Mouse (Mus musculus) heart, adult 2 months (tissue): ENCODE measurements around the gene Gc. TPM values are rescaled to one million over a fixed set of nuclear protein-coding genes. Genes with fewer than 3 reads are reported as not detected.

Experiments used
- DNase-seq, 2 experiments: peaks; one replicate each; pipeline ENCODE4 v3.0.0; 2021
- H3K27ac ChIP-seq: fragments of 200-600 bp; 2 replicates; pipeline ENCODE4 v1.8.1; 2022
- H3K27me3 ChIP-seq: fragments of 200-500 bp; 2 replicates; pipeline ENCODE4 v1.6.1; 2012; ENCODE audit warnings: mild to moderate bottlenecking, low read length, inconsistent platforms, mixed read lengths; ENCODE audit not compliant: control insufficient read depth, insufficient read depth
- H3K36me3 ChIP-seq: fragments of 200-500 bp; 2 replicates; pipeline ENCODE4 v1.6.1; 2012; ENCODE audit warnings: low read length, inconsistent platforms; ENCODE audit not compliant: control insufficient read depth, insufficient read depth
- H3K4me1 ChIP-seq: fragments of 200-500 bp; 2 replicates; pipeline ENCODE4 v1.6.1; 2011; ENCODE audit warnings: low read length; ENCODE audit not compliant: control insufficient read depth, insufficient read depth
- H3K4me3 ChIP-seq: fragments of 200-600 bp; 2 replicates; pipeline ENCODE4 v1.8.1; 2022
- H3K79me2 ChIP-seq: fragments of 200-500 bp; replicated peaks from 2 replicates; pipeline ENCODE4 v1.6.1; 2012; ENCODE audit warnings: mild to moderate bottlenecking, inconsistent platforms, low read length, moderate library complexity, mixed read lengths; ENCODE audit not compliant: control insufficient read depth, insufficient read depth
- H3K9ac ChIP-seq: fragments of 200-500 bp; 2 replicates; pipeline ENCODE4 v1.6.1; 2012; ENCODE audit warnings: low read depth, mild to moderate bottlenecking, control low read depth, inconsistent platforms, low read length, mixed read lengths
- CTCF ChIP-seq: fragments of 200-600 bp; IDR thresholded peaks from 2 replicates; pipeline ENCODE4 v1.8.1; 2022; ENCODE audit warnings: antibody characterized with exemption, mild to moderate bottlenecking, moderate library complexity
- EP300 ChIP-seq: fragments of 200-500 bp; IDR thresholded peaks from 2 replicates; pipeline ENCODE4 v1.6.1; 2011; ENCODE audit warnings: low read depth, low read length, control low read depth; ENCODE audit not compliant: insufficient read depth
- POLR2A ChIP-seq: fragments of 200-500 bp; IDR thresholded peaks from 2 replicates; pipeline ENCODE4 v1.6.1; 2011; ENCODE audit warnings: mild to moderate bottlenecking, low read depth, low read length, control low read depth; ENCODE audit not compliant: insufficient read depth
- WGBS: fragments of 180-500 bp; shearing (Covaris S2); methylation state at CpG from one replicate; pipeline ENCODE4 v1.1.7; 2018; 5-methylcytosine and 5-hydroxymethylcytosine counted together
- intact Hi-C: fragments of 180-260 bp; cut with DNase I; formaldehyde crosslinking; loops from one replicate; pipeline ENCODE4 v1.15.1; 2025
- polyA plus RNA-seq: library from polyadenylated mRNA; depleted of rRNA; stranded (reverse); fragments of >200 nt; gene quantifications from 2 replicates; pipeline ENCODE4 v1.2.3, GENCODE M21; 2012
- total RNA-seq, 2 experiments: library from RNA; stranded (reverse); gene quantifications; 2 replicates each; pipeline ENCODE4 v1.2.3; 2021

The Gc gene
- total and polyA plus RNA-seq, 3 experiments = 0.06 TPM; not detected in 2

- Histone ChIP-seq H3K9ac (no peak overlapping the region), H3K36me3 (no peaks in the 10 kb centered on the region), H3K4me3 (no peak overlapping the region), H3K4me1 (no peaks in the 10 kb centered on the region), H3K79me2 (no peaks in the 10 kb centered on the region), H3K27me3 (no peaks in the 10 kb centered on the region), H3K27ac (no peak overlapping the region)
- no peak for DNase-seq
- TF ChIP-seq EP300 = no peak
- TF ChIP-seq POLR2A = no peak
- no peak for TF ChIP-seq CTCF
- intact Hi-C loops = no loop called here
- 83% methylated on average over 9 of the region's 9 CpGs for WGBS
Observed at GRCm38 (mm10) chr5:89449325-89449724, 8.4 kb downstream of the Gc start.

- no peak overlapping the region for H3K27ac ChIP-seq
- DNase-seq = no peak
- no peak overlapping the region for H3K9ac ChIP-seq
- no peak overlapping the region for H3K4me3 ChIP-seq
- TF ChIP-seq EP300 (no peak), POLR2A (no peak), CTCF (no peak)
- no peaks in the 10 kb centered on the region for H3K4me1 ChIP-seq
- H3K79me2 ChIP-seq = no peaks in the 10 kb centered on the region
- intact Hi-C loops = no loop called here
- 50% methylated on average over 7 of the region's 7 CpGs for WGBS
- H3K27me3 ChIP-seq = no peaks in the 10 kb centered on the region
- H3K36me3 ChIP-seq = no peaks in the 10 kb centered on the region
Observed at GRCm38 (mm10) chr5:89447978-89448377, 9.7 kb downstream of the Gc start.

- Histone ChIP-seq H3K79me2 (no peaks in the 10 kb centered on the region), H3K36me3 (no peaks in the 10 kb centered on the region), H3K27me3 (no peaks in the 10 kb centered on the region), H3K4me3 (no peak overlapping the region), H3K4me1 (no peaks in the 10 kb centered on the region), H3K9ac (no peak overlapping the region), H3K27ac (no peak overlapping the region)
- 79% methylated on average over 4 of the region's 4 CpGs for WGBS
- no peak for DNase-seq
- TF ChIP-seq EP300 = no peak
- 0 out of 2 replicates have a peak, but pooled peaks have one; percentile 10 for TF ChIP-seq CTCF
- TF ChIP-seq POLR2A = no peak
- intact Hi-C loops = no loop called here
Observed at GRCm38 (mm10) chr5:89444360-89444759, 13.3 kb downstream of the Gc start.

GRCm38 (mm10) chr5:89411536-89411935, 46.2 kb downstream of the Gc start:
- no peak for TF ChIP-seq EP300
- no peak for TF ChIP-seq POLR2A
- TF ChIP-seq CTCF = no peak
- 46% methylated on average over 1 of the region's 1 CpGs for WGBS
- DNase-seq = no peak
- intact Hi-C loops = no loop called here
- H3K27me3 ChIP-seq = no peaks in the 10 kb centered on the region
- H3K4me1 ChIP-seq = no peaks in the 10 kb centered on the region
- H3K4me3 ChIP-seq = no peak overlapping the region
- no peaks in the 10 kb centered on the region for H3K79me2 ChIP-seq
- no peak overlapping the region for H3K9ac ChIP-seq
- H3K27ac ChIP-seq = no peak overlapping the region
- H3K36me3 ChIP-seq = no peaks in the 10 kb centered on the region

- TF ChIP-seq POLR2A (no peak), CTCF (no peak), EP300 (no peak)
- Histone ChIP-seq H3K4me3 (no peak overlapping the region), H3K4me1 (no peaks in the 10 kb centered on the region), H3K36me3 (no peaks in the 10 kb centered on the region), H3K79me2 (no peaks in the 10 kb centered on the region), H3K27ac (no peak overlapping the region), H3K27me3 (no peaks in the 10 kb centered on the region), H3K9ac (no peak overlapping the region)
- DNase-seq = no peak
- intact Hi-C loops = no loop called here
Observed at GRCm38 (mm10) chr5:89407376-89408082, 50.2 kb downstream of the Gc start.

- no peak for DNase-seq
- Histone ChIP-seq H3K27ac (no peak overlapping the region), H3K9ac (no peak overlapping the region), H3K79me2 (no peaks in the 10 kb centered on the region), H3K4me3 (no peak overlapping the region), H3K36me3 (no peaks in the 10 kb centered on the region), H3K4me1 (no peaks in the 10 kb centered on the region), H3K27me3 (no peaks in the 10 kb centered on the region)
- TF ChIP-seq CTCF = no peak
- no peak for TF ChIP-seq EP300
- TF ChIP-seq POLR2A = no peak
- 68% methylated on average over 1 of the region's 1 CpGs for WGBS
- intact Hi-C loops = no loop called here
Observed at GRCm38 (mm10) chr5:89405132-89405531, 52.6 kb downstream of the Gc start.
